Mouse (Mus musculus): ENCODE results near the gene Dach2. TPM values are rescaled to one million over a fixed set of nuclear protein-coding genes. Genes with fewer than 3 reads are reported as not detected.
A peak's percentile ranks its signal among the peaks of the same experiment; 100 is the strongest.
"Not testable (repeated sequence)": the region's sequence is repeated elsewhere in the genome, so short reads cannot be mapped to it uniquely, and the experiment has no call there.

The Dach2 gene
- polyA plus RNA-seq (2015; fragmentation: Nextera tagmentation; extraction: Ambion mirVana) = 1.1 and 1.3 TPM in 2 replicates

GRCm38 (mm10) chrX:113297404-113297803 lies at the start of gene Dach2:
Gene Dach2, plus strand, starts transcription at chrX:113297510.
- peak within 1 kb of the TSS; percentile 44 for H3K4me3 ChIP-seq (ENCODE audit: low read depth, low read length)
- no peaks in the 10 kb centered on the region for H3K36me3 ChIP-seq (ENCODE audit: control insufficient read depth, insufficient read depth, low read length)
- H3K4me2 ChIP-seq (replicated peaks; ENCODE audit: low read depth) = peak within 1 kb of the TSS; percentile 71
- no peak within 1 kb of the TSS for H3K27ac ChIP-seq (replicated peaks)
- peak; percentile 32 for DNase-seq (ENCODE audit: low spot score)
- TF ChIP-seq EP300 (optimal IDR thresholded peaks at IDR 0.05) (no peak), CTCF (IDR thresholded peaks at IDR 0.05; ENCODE audit: low read depth) (no peak)
- no peak within 1 kb of the TSS for H3K9ac ChIP-seq (ENCODE audit: low read length)
- H3K27me3 ChIP-seq (ENCODE audit: control insufficient read depth, insufficient read depth, low read length) = no peaks in the 10 kb centered on the region
- no peaks in the 10 kb centered on the region for H3K4me1 ChIP-seq (replicated peaks; ENCODE audit: control insufficient read depth, insufficient read depth)
- 22% methylated on average over 21 of the region's 21 CpGs for whole genome bisulfite sequencing
- H3K9me3 ChIP-seq (ENCODE audit: control insufficient read depth, low read length) = no peaks in the 10 kb centered on the region
- ATAC-seq (ENCODE audit: low FRiP score, low TSS enrichment) = peak; percentile 53; the same call in 1 of the 2 replicates

GRCm38 (mm10) chrX:113252427-113252826 lies 44.9 kb upstream of the Dach2 start:
- 69% methylated on average over 2 of the region's 3 CpGs for WGBS
- H3K27ac ChIP-seq (replicated peaks); H3K4me1 ChIP-seq (replicated peaks; ENCODE audit: control insufficient read depth, insufficient read depth); H3K9ac ChIP-seq (ENCODE audit: low read length); DNase-seq (ENCODE audit: low spot score); ATAC-seq (ENCODE audit: low FRiP score, low TSS enrichment); H3K9me3 ChIP-seq (ENCODE audit: control insufficient read depth, low read length); H3K27me3 ChIP-seq (ENCODE audit: control insufficient read depth, insufficient read depth, low read length); H3K4me2 ChIP-seq (replicated peaks; ENCODE audit: low read depth); H3K4me3 ChIP-seq (ENCODE audit: low read depth, low read length); H3K36me3 ChIP-seq (ENCODE audit: control insufficient read depth, insufficient read depth, low read length): not testable (repeated sequence)

GRCm38 (mm10) chrX:113298031-113298430 lies 721 bp downstream of the Dach2 start:
- H3K27ac ChIP-seq (replicated peaks) = no peak overlapping the region
- TF ChIP-seq EP300 (optimal IDR thresholded peaks at IDR 0.05) (no peak), CTCF (IDR thresholded peaks at IDR 0.05; ENCODE audit: low read depth) (no peak)
- peak; percentile 96 for ATAC-seq (ENCODE audit: low FRiP score, low TSS enrichment)

GRCm38 (mm10) chrX:113298468-113298867 lies 1.2 kb downstream of the Dach2 start:
- H3K9ac ChIP-seq (ENCODE audit: low read length) = no peak overlapping the region
- H3K9me3 ChIP-seq (ENCODE audit: control insufficient read depth, low read length) = no peaks in the 10 kb centered on the region
- 19% methylated on average over 19 of the region's 19 CpGs for WGBS
- H3K27ac ChIP-seq (replicated peaks) = no peak overlapping the region
- DNase-seq (ENCODE audit: low spot score) = no peak
- peak overlapping the region; percentile 71 for H3K4me2 ChIP-seq (replicated peaks; ENCODE audit: low read depth)
- TF ChIP-seq CTCF (IDR thresholded peaks at IDR 0.05; ENCODE audit: low read depth) = no peak
- TF ChIP-seq EP300 (optimal IDR thresholded peaks at IDR 0.05) = no peak
- H3K27me3 ChIP-seq (ENCODE audit: control insufficient read depth, insufficient read depth, low read length) = no peaks in the 10 kb centered on the region
- H3K4me3 ChIP-seq (ENCODE audit: low read depth, low read length) = peak overlapping the region; percentile 44
- H3K36me3 ChIP-seq (ENCODE audit: control insufficient read depth, insufficient read depth, low read length) = no peaks in the 10 kb centered on the region
- H3K4me1 ChIP-seq (replicated peaks; ENCODE audit: control insufficient read depth, insufficient read depth) = no peaks in the 10 kb centered on the region
- ATAC-seq (ENCODE audit: low FRiP score, low TSS enrichment) = 0 out of 2 replicates have a peak, but pooled peaks have one; percentile 4

More at GRCm38 (mm10) chrX:113298031-113298430, 721 bp downstream of the Dach2 start:
- Histone ChIP-seq H3K4me2 (replicated peaks; ENCODE audit: low read depth) (peak overlapping the region; percentile 71), H3K9ac (ENCODE audit: low read length) (no peak overlapping the region), H3K27me3 (ENCODE audit: control insufficient read depth, insufficient read depth, low read length) (no peaks in the 10 kb centered on the region), H3K36me3 (ENCODE audit: control insufficient read depth, insufficient read depth, low read length) (no peaks in the 10 kb centered on the region), H3K9me3 (ENCODE audit: control insufficient read depth, low read length) (no peaks in the 10 kb centered on the region), H3K4me1 (replicated peaks; ENCODE audit: control insufficient read depth, insufficient read depth) (no peaks in the 10 kb centered on the region), H3K4me3 (ENCODE audit: low read depth, low read length) (peak overlapping the region; percentile 44)
- DNase-seq (ENCODE audit: low spot score) = peak; percentile 84
- 20% methylated on average over 18 of the region's 18 CpGs for WGBS

- Histone ChIP-seq H3K4me3 (ENCODE audit: low read depth, low read length) (no peak overlapping the region), H3K27me3 (ENCODE audit: control insufficient read depth, insufficient read depth, low read length) (no peaks in the 10 kb centered on the region), H3K9ac (ENCODE audit: low read length) (no peak overlapping the region), H3K27ac (replicated peaks) (no peak overlapping the region), H3K9me3 (ENCODE audit: control insufficient read depth, low read length) (no peaks in the 10 kb centered on the region), H3K4me2 (replicated peaks; ENCODE audit: low read depth) (no peak overlapping the region), H3K4me1 (replicated peaks; ENCODE audit: control insufficient read depth, insufficient read depth) (no peaks in the 10 kb centered on the region), H3K36me3 (ENCODE audit: control insufficient read depth, insufficient read depth, low read length) (no peaks in the 10 kb centered on the region)
- ATAC-seq (ENCODE audit: low FRiP score, low TSS enrichment) (no peak), DNase-seq (ENCODE audit: low spot score) (no peak)
- 59% methylated on average over 4 of the region's 4 CpGs for WGBS
- TF ChIP-seq CTCF (IDR thresholded peaks at IDR 0.05; ENCODE audit: low read depth) (no peak), EP300 (optimal IDR thresholded peaks at IDR 0.05) (no peak)
Measured at GRCm38 (mm10) chrX:113304323-113304722, 7.0 kb downstream of the Dach2 start.

- H3K27me3 ChIP-seq (ENCODE audit: control insufficient read depth, insufficient read depth, low read length) = no peaks in the 10 kb centered on the region
- no peak overlapping the region for H3K9ac ChIP-seq (ENCODE audit: low read length)
- ATAC-seq (ENCODE audit: low FRiP score, low TSS enrichment) = no peak
- H3K27ac ChIP-seq (replicated peaks) = no peak overlapping the region
- H3K36me3 ChIP-seq (ENCODE audit: control insufficient read depth, insufficient read depth, low read length) = no peaks in the 10 kb centered on the region
- no peak for DNase-seq (ENCODE audit: low spot score)
- H3K4me1 ChIP-seq (replicated peaks; ENCODE audit: control insufficient read depth, insufficient read depth) = no peaks in the 10 kb centered on the region
- TF ChIP-seq EP300 (optimal IDR thresholded peaks at IDR 0.05) = no peak
- TF ChIP-seq CTCF (IDR thresholded peaks at IDR 0.05; ENCODE audit: low read depth) = no peak
- WGBS = 40% methylated on average over 3 of the region's 3 CpGs
- no peak overlapping the region for H3K4me3 ChIP-seq (ENCODE audit: low read depth, low read length)
- no peak overlapping the region for H3K4me2 ChIP-seq (replicated peaks; ENCODE audit: low read depth)
- no peaks in the 10 kb centered on the region for H3K9me3 ChIP-seq (ENCODE audit: control insufficient read depth, low read length)
Measured at GRCm38 (mm10) chrX:113338143-113338542, 40.8 kb downstream of the Dach2 start.

All from stomach, postnatal 0 days (tissue).